Mouse (Mus musculus) C2C12 (cell line): Measurements from ENCODE around the gene Naa25. TPM values are rescaled to one million over a fixed set of nuclear protein-coding genes. Genes with fewer than 3 reads are reported as not detected.

Source experiments
- H3K27me3 ChIP-seq: one replicate; pipeline ENCODE4 v1.6.1; 2011; ENCODE audit not compliant: control insufficient read depth, insufficient read depth, insufficient read length
- H3K36me3 ChIP-seq: one replicate; pipeline ENCODE4 v1.6.1; 2011; ENCODE audit not compliant: control insufficient read depth, insufficient read depth
- H3K4me3 ChIP-seq: one replicate; pipeline ENCODE4 v1.5.1; 2011; ENCODE audit warnings: mild to moderate bottlenecking, control low read depth; ENCODE audit not compliant: poor library complexity, insufficient read depth, severe bottlenecking
- H3K79me2 ChIP-seq: one replicate; pipeline ENCODE4 v1.6.1; 2011; ENCODE audit not compliant: control insufficient read depth, insufficient read depth
- H3K79me3 ChIP-seq: one replicate; pipeline ENCODE4 v1.6.1; 2011; ENCODE audit warnings: low read depth, control low read depth
- H3ac ChIP-seq: one replicate; pipeline ENCODE3; 2011; ENCODE audit warnings: low read depth; ENCODE audit not compliant: control insufficient read depth, insufficient read length
- CEBPB ChIP-seq: IDR thresholded peaks from one replicate; pipeline ENCODE4 v1.6.1; 2011; ENCODE audit warnings: low read depth, mild to moderate bottlenecking, control low read depth, moderate library complexity
- CTCF ChIP-seq: IDR thresholded peaks from one replicate; pipeline ENCODE4 v1.5.1; 2011; ENCODE audit not compliant: control insufficient read depth, insufficient read depth, insufficient read length
- FOSL1 ChIP-seq: IDR thresholded peaks from one replicate; pipeline ENCODE4 v1.8.0; 2011; ENCODE audit warnings: mild to moderate bottlenecking, low read length; ENCODE audit not compliant: poor library complexity, insufficient read depth, severe bottlenecking
- MAX ChIP-seq: IDR thresholded peaks from one replicate; pipeline ENCODE4 v1.6.1; 2011; ENCODE audit warnings: mild to moderate bottlenecking, control low read depth
- MYOD1 ChIP-seq: IDR thresholded peaks from one replicate; pipeline ENCODE4 v1.6.1; 2011; ENCODE audit warnings: low read depth; ENCODE audit not compliant: control insufficient read depth, insufficient read length
- MYOG ChIP-seq: IDR thresholded peaks from one replicate; pipeline ENCODE4 v1.6.1; 2011; ENCODE audit not compliant: control insufficient read depth, insufficient read length; ENCODE audit errors: extremely low read depth
- USF1 ChIP-seq: IDR thresholded peaks from one replicate; pipeline ENCODE4 v1.6.1; 2011; ENCODE audit warnings: low read depth, mild to moderate bottlenecking, control low read depth, moderate library complexity
- polyA plus RNA-seq: library from polyadenylated mRNA; unstranded; fragments of >200 nt; fragmentation: generic; extraction: Trizol; gene quantifications from one replicate; pipeline ENCODE4 v1.2.1, GENCODE M21; 2012; ENCODE audit warnings: missing spikeins

The Naa25 gene
- polyA plus RNA-seq, 1 experiment, result 16.8 TPM

- Histone ChIP-seq H3K79me3 (peaks cover 26% of the 10 kb centered on the region), H3ac (no peak overlapping the region), H3K36me3 (peaks cover 37% of the 10 kb centered on the region), H3K27me3 (no peaks in the 10 kb centered on the region), H3K79me2 (peaks cover 61% of the 10 kb centered on the region), H3K4me3 (peak overlapping the region; percentile 89)
- TF ChIP-seq USF1 (no peak), CEBPB (no peak), FOSL1 (no peak), MYOG (no peak), MYOD1 (no peak), CTCF (no peak), MAX (no peak)
These were observed 53.5 kb downstream of the Naa25 start for GRCm38 (mm10) chr5:121451203-121451602.

- Histone ChIP-seq H3K4me3 (peak within 1 kb of the TSS; percentile 89), H3ac (peak within 1 kb of the TSS; percentile 92), H3K79me3 (peaks cover 26% of the 10 kb centered on the region), H3K79me2 (peaks cover 59% of the 10 kb centered on the region), H3K27me3 (no peaks in the 10 kb centered on the region), H3K36me3 (peaks cover 33% of the 10 kb centered on the region)
- TF ChIP-seq CEBPB (no peak), MYOD1 (no peak), CTCF (no peak), FOSL1 (no peak), USF1 (no peak), MAX (no peak), MYOG (no peak)
These were observed 53.9 kb downstream of the Naa25 start, which contains the start of gene Tmem116 for GRCm38 (mm10) chr5:121451644-121452025. Gene Tmem116 (plus strand): TSS chr5:121451893.

GRCm38 (mm10) chr5:121452026-121452869 lies 54.5 kb downstream of the Naa25 start, which contains the start of gene Erp29:
Gene Erp29 (minus strand): TSS chr5:121452506.
- peak within 1 kb of the TSS; percentile 89 for H3K4me3 ChIP-seq
- H3K27me3 ChIP-seq, result no peaks in the 10 kb centered on the region
- peaks cover 25% of the 10 kb centered on the region for H3K79me3 ChIP-seq
- peak within 1 kb of the TSS; percentile 92 for H3ac ChIP-seq
- H3K79me2 ChIP-seq, result peaks cover 54% of the 10 kb centered on the region
- H3K36me3 ChIP-seq, result peaks cover 27% of the 10 kb centered on the region
- TF ChIP-seq CTCF (no peak), USF1 (no peak), MAX (no peak), CEBPB (no peak), MYOD1 (no peak), MYOG (no peak), FOSL1 (no peak)

- H3K79me2 ChIP-seq, result peaks cover 48% of the 10 kb centered on the region
- peak overlapping the region; percentile 58 for H3K4me3 ChIP-seq
- peaks cover 20% of the 10 kb centered on the region for H3K36me3 ChIP-seq
- peak overlapping the region; percentile 87 for H3ac ChIP-seq
- TF ChIP-seq MYOD1, result no peak
- no peak for TF ChIP-seq CTCF
- TF ChIP-seq CEBPB, result no peak
- no peak for TF ChIP-seq MAX
- TF ChIP-seq FOSL1, result no peak
- TF ChIP-seq MYOG, result no peak
- TF ChIP-seq USF1, result no peak
- peaks cover 23% of the 10 kb centered on the region for H3K79me3 ChIP-seq
- H3K27me3 ChIP-seq, result no peaks in the 10 kb centered on the region
These were observed 55.2 kb downstream of the Naa25 start for GRCm38 (mm10) chr5:121452906-121453305.

- TF ChIP-seq MYOG (no peak), FOSL1 (no peak), USF1 (no peak), MAX (no peak), CTCF (no peak), MYOD1 (no peak), CEBPB (no peak)
- Histone ChIP-seq H3K27me3 (peaks cover 3% of the 10 kb centered on the region), H3ac (no peak overlapping the region), H3K36me3 (peaks cover 10% of the 10 kb centered on the region), H3K4me3 (no peak overlapping the region), H3K79me3 (peaks cover 22% of the 10 kb centered on the region), H3K79me2 (peaks cover 38% of the 10 kb centered on the region)
These were observed 56.2 kb downstream of the Naa25 start for GRCm38 (mm10) chr5:121453743-121454502.
